Mouse (Mus musculus): ENCODE results near the gene Spef2. TPM values are rescaled to one million over a fixed set of nuclear protein-coding genes. Genes with fewer than 3 reads are reported as not detected.

The Spef2 gene
- polyA plus RNA-seq, 1 experiment from 2014 or later: 0.42 TPM

- Histone ChIP-seq H3K36me3 (replicated peaks; ENCODE audit: control insufficient read depth, insufficient read depth, low read depth, low read length) (no peaks in the 10 kb centered on the region), H3K4me3 (ENCODE audit: low read depth, low read length) (no peak overlapping the region), H3K4me2 (ENCODE audit: low read depth, low read length) (no peak overlapping the region), H3K27me3 (ENCODE audit: control insufficient read depth, insufficient read depth, low read length) (no peaks in the 10 kb centered on the region), H3K4me1 (ENCODE audit: control insufficient read depth, insufficient read depth, low read length) (no peaks in the 10 kb centered on the region), H3K27ac (replicated peaks; ENCODE audit: low read depth, low read length) (no peak overlapping the region), H3K9me3 (replicated peaks; ENCODE audit: control insufficient read depth, low read length) (no peaks in the 10 kb centered on the region), H3K9ac (replicated peaks; ENCODE audit: low read length) (no peak overlapping the region)
- DNase-seq (ENCODE audit: low spot score) (no peak), ATAC-seq (replicated peaks; ENCODE audit: insufficient number of reproducible peaks, low FRiP score, low TSS enrichment, low read depth) (no peak)
- 64% methylated on average over 5 of the region's 5 CpGs for WGBS
Observed at GRCm38 (mm10) chr15:9747410-9748104, 1.1 kb downstream of the Spef2 start.

GRCm38 (mm10) chr15:9742172-9742571 is 6.5 kb downstream of the Spef2 start:
- no peak overlapping the region for H3K4me3 ChIP-seq (ENCODE audit: low read depth, low read length)
- no peaks in the 10 kb centered on the region for H3K9me3 ChIP-seq (replicated peaks; ENCODE audit: control insufficient read depth, low read length)
- H3K27me3 ChIP-seq (ENCODE audit: control insufficient read depth, insufficient read depth, low read length): no peaks in the 10 kb centered on the region
- 90% methylated on average over 3 of the region's 3 CpGs for WGBS
- ATAC-seq (replicated peaks; ENCODE audit: insufficient number of reproducible peaks, low FRiP score, low TSS enrichment, low read depth): no peak
- no peak overlapping the region for H3K9ac ChIP-seq (replicated peaks; ENCODE audit: low read length)
- H3K4me1 ChIP-seq (ENCODE audit: control insufficient read depth, insufficient read depth, low read length): no peaks in the 10 kb centered on the region
- no peak overlapping the region for H3K4me2 ChIP-seq (ENCODE audit: low read depth, low read length)
- H3K27ac ChIP-seq (replicated peaks; ENCODE audit: low read depth, low read length): no peak overlapping the region
- no peaks in the 10 kb centered on the region for H3K36me3 ChIP-seq (replicated peaks; ENCODE audit: control insufficient read depth, insufficient read depth, low read depth, low read length)
- DNase-seq (ENCODE audit: low spot score): no peak

GRCm38 (mm10) chr15:9714574-9715458 is 33.9 kb downstream of the Spef2 start:
- Histone ChIP-seq H3K4me3 (ENCODE audit: low read depth, low read length) (no peak overlapping the region), H3K4me2 (ENCODE audit: low read depth, low read length) (no peak overlapping the region), H3K4me1 (ENCODE audit: control insufficient read depth, insufficient read depth, low read length) (no peaks in the 10 kb centered on the region), H3K27me3 (ENCODE audit: control insufficient read depth, insufficient read depth, low read length) (no peaks in the 10 kb centered on the region), H3K9ac (replicated peaks; ENCODE audit: low read length) (no peak overlapping the region), H3K27ac (replicated peaks; ENCODE audit: low read depth, low read length) (no peak overlapping the region), H3K36me3 (replicated peaks; ENCODE audit: control insufficient read depth, insufficient read depth, low read depth, low read length) (no peaks in the 10 kb centered on the region), H3K9me3 (replicated peaks; ENCODE audit: control insufficient read depth, low read length) (no peaks in the 10 kb centered on the region)
- DNase-seq (ENCODE audit: low spot score) (no peak), ATAC-seq (replicated peaks; ENCODE audit: insufficient number of reproducible peaks, low FRiP score, low TSS enrichment, low read depth) (no peak)
- 82% methylated on average over 7 of the region's 7 CpGs for WGBS

GRCm38 (mm10) chr15:9713707-9714106 is 35.0 kb downstream of the Spef2 start:
- DNase-seq (ENCODE audit: low spot score) (no peak), ATAC-seq (replicated peaks; ENCODE audit: insufficient number of reproducible peaks, low FRiP score, low TSS enrichment, low read depth) (no peak)
- Histone ChIP-seq H3K9ac (replicated peaks; ENCODE audit: low read length) (no peak overlapping the region), H3K4me3 (ENCODE audit: low read depth, low read length) (no peak overlapping the region), H3K9me3 (replicated peaks; ENCODE audit: control insufficient read depth, low read length) (no peaks in the 10 kb centered on the region), H3K27me3 (ENCODE audit: control insufficient read depth, insufficient read depth, low read length) (no peaks in the 10 kb centered on the region), H3K27ac (replicated peaks; ENCODE audit: low read depth, low read length) (no peak overlapping the region), H3K4me2 (ENCODE audit: low read depth, low read length) (no peak overlapping the region), H3K4me1 (ENCODE audit: control insufficient read depth, insufficient read depth, low read length) (no peaks in the 10 kb centered on the region), H3K36me3 (replicated peaks; ENCODE audit: control insufficient read depth, insufficient read depth, low read depth, low read length) (no peaks in the 10 kb centered on the region)
- 79% methylated on average over 3 of the region's 3 CpGs for WGBS

GRCm38 (mm10) chr15:9710330-9710729 is 38.3 kb downstream of the Spef2 start:
- Histone ChIP-seq H3K4me2 (ENCODE audit: low read depth, low read length) (no peak overlapping the region), H3K36me3 (replicated peaks; ENCODE audit: control insufficient read depth, insufficient read depth, low read depth, low read length) (no peaks in the 10 kb centered on the region), H3K27me3 (ENCODE audit: control insufficient read depth, insufficient read depth, low read length) (no peaks in the 10 kb centered on the region), H3K9me3 (replicated peaks; ENCODE audit: control insufficient read depth, low read length) (no peaks in the 10 kb centered on the region), H3K9ac (replicated peaks; ENCODE audit: low read length) (no peak overlapping the region), H3K4me3 (ENCODE audit: low read depth, low read length) (no peak overlapping the region), H3K4me1 (ENCODE audit: control insufficient read depth, insufficient read depth, low read length) (no peaks in the 10 kb centered on the region), H3K27ac (replicated peaks; ENCODE audit: low read depth, low read length) (no peak overlapping the region)
- ATAC-seq (replicated peaks; ENCODE audit: insufficient number of reproducible peaks, low FRiP score, low TSS enrichment, low read depth): no peak
- no peak for DNase-seq (ENCODE audit: low spot score)
- WGBS: 85% methylated on average over 2 of the region's 2 CpGs

GRCm38 (mm10) chr15:9705830-9706450 is 42.7 kb downstream of the Spef2 start:
- H3K9me3 ChIP-seq (replicated peaks; ENCODE audit: control insufficient read depth, low read length): no peaks in the 10 kb centered on the region
- no peak for ATAC-seq (replicated peaks; ENCODE audit: insufficient number of reproducible peaks, low FRiP score, low TSS enrichment, low read depth)
- no peak overlapping the region for H3K4me2 ChIP-seq (ENCODE audit: low read depth, low read length)
- no peaks in the 10 kb centered on the region for H3K27me3 ChIP-seq (ENCODE audit: control insufficient read depth, insufficient read depth, low read length)
- no peaks in the 10 kb centered on the region for H3K4me1 ChIP-seq (ENCODE audit: control insufficient read depth, insufficient read depth, low read length)
- no peak overlapping the region for H3K27ac ChIP-seq (replicated peaks; ENCODE audit: low read depth, low read length)
- H3K9ac ChIP-seq (replicated peaks; ENCODE audit: low read length): no peak overlapping the region
- WGBS: 76% methylated on average over 2 of the region's 2 CpGs
- DNase-seq (ENCODE audit: low spot score): no peak
- H3K36me3 ChIP-seq (replicated peaks; ENCODE audit: control insufficient read depth, insufficient read depth, low read depth, low read length): no peaks in the 10 kb centered on the region
- no peak overlapping the region for H3K4me3 ChIP-seq (ENCODE audit: low read depth, low read length)

- no peak overlapping the region for H3K4me2 ChIP-seq (ENCODE audit: low read depth, low read length)
- no peak overlapping the region for H3K9ac ChIP-seq (replicated peaks; ENCODE audit: low read length)
- no peaks in the 10 kb centered on the region for H3K4me1 ChIP-seq (ENCODE audit: control insufficient read depth, insufficient read depth, low read length)
- no peak overlapping the region for H3K4me3 ChIP-seq (ENCODE audit: low read depth, low read length)
- ATAC-seq (replicated peaks; ENCODE audit: insufficient number of reproducible peaks, low FRiP score, low TSS enrichment, low read depth): no peak
- H3K9me3 ChIP-seq (replicated peaks; ENCODE audit: control insufficient read depth, low read length): no peaks in the 10 kb centered on the region
- DNase-seq (ENCODE audit: low spot score): no peak
- no peaks in the 10 kb centered on the region for H3K36me3 ChIP-seq (replicated peaks; ENCODE audit: control insufficient read depth, insufficient read depth, low read depth, low read length)
- H3K27ac ChIP-seq (replicated peaks; ENCODE audit: low read depth, low read length): no peak overlapping the region
- H3K27me3 ChIP-seq (ENCODE audit: control insufficient read depth, insufficient read depth, low read length): no peaks in the 10 kb centered on the region
Observed at GRCm38 (mm10) chr15:9701845-9702244, 46.8 kb downstream of the Spef2 start.

- Histone ChIP-seq H3K4me1 (ENCODE audit: control insufficient read depth, insufficient read depth, low read length) (no peaks in the 10 kb centered on the region), H3K27ac (replicated peaks; ENCODE audit: low read depth, low read length) (no peak overlapping the region), H3K4me3 (ENCODE audit: low read depth, low read length) (no peak overlapping the region), H3K36me3 (replicated peaks; ENCODE audit: control insufficient read depth, insufficient read depth, low read depth, low read length) (no peaks in the 10 kb centered on the region), H3K9ac (replicated peaks; ENCODE audit: low read length) (no peak overlapping the region), H3K9me3 (replicated peaks; ENCODE audit: control insufficient read depth, low read length) (no peaks in the 10 kb centered on the region), H3K4me2 (ENCODE audit: low read depth, low read length) (no peak overlapping the region), H3K27me3 (ENCODE audit: control insufficient read depth, insufficient read depth, low read length) (no peaks in the 10 kb centered on the region)
- DNase-seq (ENCODE audit: low spot score): no peak
- no peak for ATAC-seq (replicated peaks; ENCODE audit: insufficient number of reproducible peaks, low FRiP score, low TSS enrichment, low read depth)
Observed at GRCm38 (mm10) chr15:9691721-9692120, 56.9 kb downstream of the Spef2 start.

Data from embryonic facial prominence, embryonic 11.5 days (tissue).